Mouse (Mus musculus) olfactory bulb, adult 2 months (tissue): ENCODE data around the gene Agap2.

Source experiments
- CTCF ChIP-seq: fragments of 200-500 bp; IDR thresholded peaks from 2 replicates; pipeline ENCODE4 v1.5.1; 2012; ENCODE audit warnings: low read depth, mild to moderate bottlenecking, low read length, moderate library complexity; ENCODE audit not compliant: insufficient read depth
- POLR2A ChIP-seq: fragments of 200-500 bp; IDR thresholded peaks from 2 replicates; pipeline ENCODE4 v1.6.1; 2012; ENCODE audit warnings: mild to moderate bottlenecking, low read depth, low read length, moderate library complexity; ENCODE audit not compliant: insufficient read depth

GRCm38 (mm10) chr10:127036273-127036672 lies 38.8 kb upstream of the Agap2 start:
- no peak for TF ChIP-seq POLR2A
- no peak for TF ChIP-seq CTCF
